Mouse (Mus musculus): Measurements from ENCODE around the gene Ptprc.

- TF ChIP-seq CTCF (conservative IDR thresholded peaks at IDR 0.05; ENCODE audit: insufficient read depth, insufficient read length, low read depth, low read length), result no peak
- no peak for TF ChIP-seq POLR2A (IDR thresholded peaks at IDR 0.05; ENCODE audit: low read depth, low read length)
These were observed 136.3 kb downstream of the Ptprc start for GRCm38 (mm10) chr1:138039201-138039600.

Measured in kidney, adult 2 months (tissue).